Mouse (Mus musculus) cerebellum, postnatal 4 days (tissue): ENCODE results near the gene Sirt6.

Source experiments
- DNase-seq, 2 experiments: peaks; one replicate each; pipeline ENCODE4 v3.0.0; 2022; ENCODE audit warnings: low spot score in 2 of 2, mixed read lengths in 1 of 2

Sirt6 gene

DNA sequence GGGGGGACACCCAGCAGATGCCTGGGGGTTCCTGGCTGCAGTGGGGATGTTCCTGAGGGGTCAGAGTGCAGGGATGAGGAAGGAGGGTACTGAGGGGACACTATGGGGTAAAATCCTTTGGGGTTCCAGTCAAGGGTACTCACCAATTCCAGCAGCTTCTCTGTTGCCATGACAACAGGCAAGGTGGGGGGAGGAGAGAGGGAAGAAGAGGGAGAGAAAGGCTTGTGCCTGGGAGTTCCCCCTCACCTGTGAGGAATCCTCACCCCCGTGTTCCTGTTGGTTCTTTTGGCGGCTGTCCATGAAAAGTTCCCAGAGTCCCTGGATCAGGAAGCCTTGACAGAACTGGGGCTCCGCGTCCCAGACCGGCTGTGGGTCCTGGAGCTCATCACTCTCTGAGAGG, 32.0 kb downstream of the Sirt6 start:
- no peak for DNase-seq

DNA sequence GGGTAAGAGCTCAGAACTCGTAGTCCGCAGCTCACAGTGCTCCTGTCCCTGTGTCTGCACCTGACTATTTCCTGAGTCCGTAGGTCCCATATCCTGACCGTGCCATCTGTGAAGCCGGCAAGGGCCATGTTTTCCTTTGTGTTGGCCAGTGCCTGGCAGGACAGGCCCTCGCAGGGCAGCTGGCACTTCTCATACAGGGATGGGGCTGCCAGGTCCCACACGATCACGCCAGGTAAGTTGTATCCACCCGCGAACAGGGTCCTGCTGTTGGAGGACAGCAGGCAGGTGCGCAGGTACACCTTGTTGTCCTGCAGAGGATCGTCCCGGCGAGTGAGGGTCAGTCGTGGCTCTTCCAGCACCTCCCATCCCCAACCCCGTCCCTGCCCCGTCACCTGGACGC, 33.7 kb downstream of the Sirt6 start:
- no peak for DNase-seq

DNA sequence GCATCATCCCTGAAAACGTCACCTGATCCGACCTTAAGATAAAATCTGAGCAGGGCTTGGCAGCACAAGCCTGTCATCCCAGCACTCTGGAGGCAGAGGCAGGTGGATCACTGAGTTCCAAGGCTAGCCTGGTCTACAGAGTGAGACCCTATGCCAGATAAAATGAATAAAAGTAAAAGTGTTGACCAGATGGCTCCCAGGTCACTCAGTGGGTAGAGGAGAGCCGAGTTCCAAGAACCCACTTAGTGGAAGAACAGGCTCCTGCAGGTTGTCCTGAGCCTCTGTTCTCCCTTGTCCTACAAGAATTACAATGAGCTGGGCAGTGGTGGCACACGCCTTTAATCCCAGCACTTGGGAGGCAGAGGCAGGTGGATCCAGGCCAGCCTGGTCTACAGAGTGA, 34.4 kb downstream of the Sirt6 start:
- DNase-seq = no peak

DNA sequence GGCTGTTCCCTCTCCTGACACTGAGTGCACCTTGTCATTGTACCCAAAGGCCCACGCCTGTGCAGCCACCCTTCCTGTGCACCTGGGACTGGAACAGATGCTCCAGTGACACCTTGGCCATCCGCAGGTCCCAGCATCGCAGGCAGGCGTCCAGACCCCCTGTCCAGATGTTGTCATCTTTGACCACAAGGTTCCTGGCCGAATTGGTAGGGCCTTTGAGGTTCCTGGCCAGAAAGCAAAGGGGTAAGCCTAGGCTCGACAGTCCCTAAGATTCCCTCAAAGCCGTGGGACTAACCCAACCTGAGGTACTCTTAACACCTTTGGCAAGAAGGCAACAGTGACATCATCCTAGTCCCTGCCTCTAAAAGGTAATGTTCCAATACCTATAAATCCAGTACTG, 35.0 kb downstream of the Sirt6 start:
- no peak for DNase-seq

DNA sequence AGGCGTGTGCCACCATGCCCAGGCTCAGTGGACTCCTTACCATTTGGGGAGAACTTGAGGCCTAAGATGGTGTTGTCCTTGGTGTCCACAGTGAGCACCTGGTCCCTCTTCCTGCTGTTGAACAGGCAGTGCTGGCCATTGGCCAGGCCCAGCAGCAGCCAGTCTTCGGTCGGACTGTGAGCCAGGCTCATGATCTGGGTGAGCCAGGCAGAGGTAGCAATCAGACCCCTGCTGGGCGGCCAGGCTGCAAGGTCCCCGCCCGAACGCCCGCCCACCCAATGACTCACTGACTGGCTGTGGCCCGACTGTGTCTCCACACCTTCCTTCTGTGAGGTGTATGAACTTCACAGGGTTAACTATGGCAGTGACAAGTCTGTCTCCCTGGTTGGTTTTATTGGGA, 35.8 kb downstream of the Sirt6 start:
- no peak for DNase-seq

DNA sequence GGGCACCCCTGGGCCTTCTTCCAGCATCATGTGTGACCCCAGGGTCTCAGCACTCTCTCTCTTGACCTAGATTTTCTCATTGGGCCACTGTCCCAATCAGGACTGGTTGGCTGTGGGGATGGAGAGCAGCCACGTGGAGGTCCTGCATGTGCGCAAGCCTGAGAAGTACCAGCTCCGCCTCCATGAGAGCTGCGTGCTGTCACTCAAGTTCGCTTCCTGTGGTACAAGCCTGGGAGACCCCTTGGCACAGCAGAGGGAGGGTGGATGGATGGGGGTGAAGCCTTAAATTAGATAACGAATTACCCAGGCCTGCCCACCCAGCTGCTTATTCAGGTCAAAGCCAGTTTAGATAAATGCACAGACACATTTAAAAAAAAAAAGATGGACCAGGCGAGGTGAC, 38.9 kb downstream of the Sirt6 start:
- DNase-seq = no peak

DNA sequence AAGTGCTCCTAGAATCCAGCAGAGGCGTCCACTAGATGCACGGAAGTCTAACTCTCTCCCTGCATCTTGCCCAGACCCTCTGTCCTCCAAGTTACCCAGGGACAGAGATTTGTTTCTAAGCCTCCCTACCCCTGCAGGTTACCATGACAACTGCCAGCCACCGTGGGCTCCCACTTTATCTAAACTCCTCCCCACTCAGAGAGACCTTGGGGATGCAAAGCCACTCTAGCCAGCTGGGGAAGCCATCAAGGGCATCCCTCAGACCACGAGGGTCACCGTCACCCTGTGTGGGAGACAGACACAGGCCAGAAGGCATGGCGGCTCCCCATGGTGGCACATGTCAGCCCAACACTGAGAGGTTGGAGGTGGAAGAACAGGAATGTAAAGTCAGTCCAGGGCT, 44.2 kb downstream of the Sirt6 start:
- no peak for DNase-seq

DNA sequence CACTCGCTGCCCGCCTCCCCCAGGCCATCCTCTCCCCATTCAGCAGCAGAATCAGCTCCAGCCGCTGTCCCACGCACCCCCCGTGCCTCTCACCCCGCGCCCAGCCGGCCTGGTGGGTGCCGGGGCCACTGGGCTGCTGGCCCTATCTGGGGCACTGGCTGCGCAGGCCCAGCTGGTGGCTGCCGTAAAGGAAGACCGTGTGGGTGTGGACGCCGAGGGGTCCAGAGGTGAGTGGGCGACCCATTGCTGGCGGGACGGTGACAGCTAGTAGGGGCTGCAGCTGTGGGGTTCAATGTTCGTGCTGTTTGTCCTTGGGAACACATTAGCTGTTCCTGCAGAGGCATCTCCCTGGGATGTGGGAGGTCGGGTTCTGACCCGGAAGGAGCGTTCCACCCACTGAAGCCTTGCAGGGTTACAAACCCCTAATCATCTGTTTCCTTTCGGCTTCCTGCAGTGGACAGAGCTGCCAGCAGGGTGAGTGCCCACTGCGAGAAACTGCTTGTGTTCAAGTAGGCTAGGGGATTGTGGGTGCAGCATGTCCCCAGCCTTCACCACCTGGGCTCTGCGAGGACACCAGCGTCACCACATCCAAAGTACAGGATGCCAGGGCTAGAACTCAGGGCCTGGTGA, 47.0 kb downstream of the Sirt6 start:
- no peak for DNase-seq

DNA sequence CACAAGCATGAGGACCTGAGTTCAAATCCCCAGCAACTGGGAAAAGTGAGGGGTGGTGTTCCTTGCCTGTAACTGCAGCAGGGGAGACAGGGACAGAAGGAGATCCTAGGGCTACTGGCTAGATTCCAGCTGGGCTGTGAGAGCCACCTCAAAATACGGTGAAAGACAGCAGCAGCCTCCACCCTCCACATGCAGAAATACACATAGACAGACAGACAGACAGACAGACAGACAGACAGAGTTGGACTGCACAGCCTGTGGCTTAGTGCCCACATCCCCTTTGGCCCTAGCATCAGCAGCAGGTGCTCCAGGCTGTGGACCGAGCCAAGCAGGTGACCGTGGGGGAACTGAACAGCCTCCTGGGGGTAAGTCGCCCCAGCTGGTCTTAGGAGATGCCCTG, 47.6 kb downstream of the Sirt6 start:
- no peak for DNase-seq

DNA sequence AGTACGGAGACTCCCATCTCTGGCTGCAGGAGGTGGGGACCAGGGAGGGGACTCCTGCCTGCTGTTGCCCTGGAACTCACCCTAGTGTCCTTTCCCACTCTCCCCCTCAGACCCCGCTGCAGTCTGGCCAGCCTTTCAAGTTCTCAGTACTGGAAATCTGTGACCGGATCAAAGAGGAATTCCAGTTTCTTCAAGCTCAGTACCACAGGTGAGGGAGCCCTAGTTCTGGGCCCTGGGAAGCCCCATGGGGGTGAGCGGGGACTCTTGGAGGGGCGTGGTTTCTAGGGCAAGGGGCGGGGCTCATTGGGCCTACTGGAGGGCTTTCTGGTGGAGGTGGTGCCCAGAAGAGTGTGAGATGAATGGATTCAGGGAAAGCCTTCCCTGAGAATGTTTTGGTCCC, 51.9 kb downstream of the Sirt6 start:
- DNase-seq = no peak

DNA sequence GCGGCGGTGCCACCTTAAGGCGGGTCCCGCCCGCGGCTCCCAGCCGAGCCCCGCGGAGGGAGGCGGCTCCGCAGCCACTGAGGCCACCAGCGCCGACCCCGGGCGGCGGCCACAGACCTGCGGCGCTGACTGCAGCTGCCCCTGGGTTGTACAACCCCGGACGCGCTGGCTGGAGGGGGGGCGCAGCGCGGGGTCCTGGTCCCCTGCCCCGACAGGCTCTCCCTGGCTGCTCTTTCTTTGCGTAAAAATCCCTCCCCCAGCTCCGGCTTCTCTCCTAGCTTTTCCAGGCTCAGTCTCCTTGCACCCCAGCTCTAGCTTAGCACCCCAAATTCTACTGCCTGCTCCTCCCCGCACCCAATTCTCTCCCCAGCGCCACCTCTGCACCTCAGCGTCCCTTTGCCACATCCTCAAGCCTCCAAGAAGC, 52.4 kb downstream of the Sirt6 start:
- DNase-seq = no peak

DNA sequence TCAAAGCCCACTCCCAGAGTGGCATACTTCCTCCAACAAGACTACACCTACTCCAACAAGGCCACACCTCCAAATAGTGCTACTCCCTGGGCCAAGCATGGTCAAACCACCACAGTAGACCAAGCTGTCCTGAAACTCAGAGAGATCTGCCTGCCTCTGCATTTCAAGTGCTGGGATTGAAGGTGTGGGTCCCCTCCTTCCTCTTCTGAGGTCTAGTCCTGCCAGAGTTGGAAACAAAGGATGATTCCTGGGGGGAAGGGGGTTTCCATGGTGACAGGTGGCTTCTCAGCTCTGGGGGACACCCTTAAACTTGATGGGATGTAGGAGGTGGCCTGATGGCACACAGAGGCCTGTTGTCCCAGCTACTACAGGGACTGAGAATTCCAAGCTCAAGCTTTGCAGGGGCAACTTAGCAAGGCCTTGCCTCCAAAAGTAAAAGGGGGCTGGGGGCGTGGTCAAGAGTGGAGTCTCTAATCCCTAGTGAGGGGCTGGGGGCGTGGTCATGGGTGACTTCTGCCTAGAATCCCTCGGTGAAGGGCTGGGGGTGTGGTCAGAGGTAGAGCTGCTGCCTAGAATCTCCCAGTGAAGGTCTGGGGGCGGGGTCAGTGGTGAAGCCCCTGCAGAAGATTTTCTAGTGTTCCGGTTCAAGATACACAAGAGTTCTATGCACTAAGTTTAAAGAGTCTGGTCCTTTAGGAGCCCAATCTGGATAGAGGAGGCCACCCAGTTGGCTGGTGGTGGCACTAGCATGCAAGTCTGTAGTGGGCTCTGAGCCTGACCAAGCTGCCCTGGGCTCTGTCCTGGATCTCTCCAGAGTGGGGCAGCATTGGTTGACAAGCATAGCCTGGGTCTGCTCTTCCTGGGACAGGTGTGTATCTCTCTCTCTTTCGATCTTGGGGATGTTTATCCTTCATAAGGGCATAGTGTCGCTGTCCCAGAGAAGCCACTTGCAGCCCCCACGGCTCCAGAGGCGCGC, 53.2 kb downstream of the Sirt6 start, which contains the start of gene Tle2:
Gene Tle2, plus strand, starts transcription at position 481 of the 976 bp plus-strand sequence.
- no peak for DNase-seq

DNA sequence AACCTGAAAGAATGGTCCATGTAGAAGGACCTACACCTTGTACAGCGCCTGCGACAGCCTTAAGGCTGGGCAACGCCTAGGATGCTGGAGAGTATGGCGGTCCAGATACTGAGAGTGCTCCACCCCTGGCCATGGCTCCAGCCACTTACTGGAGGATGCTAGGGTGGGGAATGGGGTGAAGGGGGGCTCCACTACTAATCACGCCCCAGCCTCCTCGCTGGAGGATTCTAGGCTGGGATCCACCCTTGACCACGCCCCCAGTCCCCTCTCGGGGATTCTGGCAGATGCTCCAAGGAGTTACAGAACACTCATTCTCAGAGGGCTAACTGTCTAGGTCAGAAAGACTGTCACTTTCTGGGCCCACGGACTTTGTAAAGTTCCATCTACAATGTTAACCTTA, 54.6 kb downstream of the Sirt6 start:
- DNase-seq = no peak

DNA sequence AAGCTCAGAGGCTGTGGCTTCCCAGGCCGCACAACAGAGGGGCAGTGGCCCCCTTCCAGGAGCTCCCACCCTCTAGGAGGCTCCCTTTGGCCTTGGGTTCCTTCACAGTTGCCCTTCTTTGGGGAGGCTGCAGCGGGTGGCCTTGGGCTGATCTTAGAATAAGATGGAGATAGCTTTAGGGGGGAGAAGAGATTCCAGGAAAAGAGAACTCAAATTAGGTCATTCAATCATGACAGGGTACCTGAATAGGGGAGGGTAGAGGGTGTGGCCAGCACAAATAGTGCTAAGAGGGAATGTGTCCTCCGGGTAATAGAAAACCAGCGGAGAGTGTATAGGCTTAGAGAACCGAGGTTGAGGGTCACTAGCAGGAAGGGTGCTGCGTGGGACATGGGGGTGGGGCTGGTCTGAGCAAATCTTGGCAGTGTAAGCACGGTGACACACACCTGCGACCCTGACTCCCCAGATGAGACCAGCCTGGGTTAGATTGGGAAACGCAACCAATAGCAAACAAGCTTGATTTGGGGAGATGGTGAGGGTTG, 55.4 kb downstream of the Sirt6 start:
- DNase-seq = no peak
